Mouse (Mus musculus) monocyte, adult 5-6 weeks (primary cell): Measurements from ENCODE around the gene Dars2. TPM values are rescaled to one million over a fixed set of nuclear protein-coding genes. Genes with fewer than 3 reads are reported as not detected.

Experiments used
- ATAC-seq: fragments of 153-309, 156-312 bp; replicated peaks from 2 replicates; pipeline ENCODE4 v1.8.0; 2017; ENCODE audit warnings: mild to moderate bottlenecking; ENCODE audit not compliant: low TSS enrichment, insufficient number of reproducible peaks, severe bottlenecking, poor library complexity, low FRiP score
- total RNA-seq: library from RNA; stranded (forward); fragments of 200-1000, 200-491, 200-594 nt; gene quantifications from 3 replicates; pipeline ENCODE4 v1.2.3, GENCODE M21; 2017

The Dars2 gene
- total RNA-seq, 1 experiment from 2014 or later, result 5.7 TPM

DNA sequence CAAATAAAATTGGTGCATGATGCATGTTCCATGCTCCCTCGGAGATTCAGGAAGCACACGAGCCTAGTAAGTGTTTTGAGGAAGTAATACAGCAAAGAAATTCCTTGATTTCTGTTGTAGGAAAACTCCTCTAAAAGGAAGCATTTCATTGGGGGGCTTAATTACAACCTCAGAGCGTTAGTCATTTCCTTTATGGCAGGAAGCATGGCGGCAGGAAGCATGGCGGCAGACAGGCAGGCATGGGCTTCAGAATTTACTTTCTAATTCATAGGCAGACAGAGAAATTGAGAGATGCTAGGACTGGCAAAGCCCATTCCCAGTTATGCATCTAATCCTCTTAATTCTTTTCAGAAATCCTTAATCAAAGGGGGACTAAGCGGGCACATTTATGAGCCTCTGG is 76.6 kb downstream of the Dars2 start:
- no peak for ATAC-seq

Other genes starting within 250 kb of the Dars2 start
- gene Rc3h1, start 164.2 kb downstream of the Dars2 start, total RNA-seq, result 28.3 to 44.1 TPM (median 33.3 TPM) in 3 replicates
- gene Serpinc1, start 92.1 kb downstream of the Dars2 start, total RNA-seq, result 0.64 to 7.9 TPM (median 0.68 TPM) in 3 replicates
- 13.1 to 20.4 TPM (median 15.5 TPM) in 3 replicates for gene Zbtb37, start 35.8 kb downstream of the Dars2 start, total RNA-seq
- 3.1 to 6.8 TPM (median 4.9 TPM) in 3 replicates for gene Cenpl, start 55 bp upstream of the Dars2 start, total RNA-seq
- 17.1 to 39.8 TPM (median 20.9 TPM) in 3 replicates for gene Klhl20, start 60.9 kb upstream of the Dars2 start, total RNA-seq
- not detected in 3 replicates for gene Ankrd45, start 72.0 kb upstream of the Dars2 start, total RNA-seq
- gene Tex50, start 88.7 kb upstream of the Dars2 start, total RNA-seq, result 2.5 TPM in 1 of 3 replicates, not detected in the others
- gene Prdx6, start 180.6 kb upstream of the Dars2 start, total RNA-seq, result 147 to 194 TPM (median 189 TPM) in 3 replicates